Mouse (Mus musculus): ENCODE data around the gene Smok2a.
"Not testable (repeated sequence)": the region's sequence is repeated elsewhere in the genome, so short reads cannot be mapped to it uniquely, and the experiment has no call there.

Gene Smok2a

DNA sequence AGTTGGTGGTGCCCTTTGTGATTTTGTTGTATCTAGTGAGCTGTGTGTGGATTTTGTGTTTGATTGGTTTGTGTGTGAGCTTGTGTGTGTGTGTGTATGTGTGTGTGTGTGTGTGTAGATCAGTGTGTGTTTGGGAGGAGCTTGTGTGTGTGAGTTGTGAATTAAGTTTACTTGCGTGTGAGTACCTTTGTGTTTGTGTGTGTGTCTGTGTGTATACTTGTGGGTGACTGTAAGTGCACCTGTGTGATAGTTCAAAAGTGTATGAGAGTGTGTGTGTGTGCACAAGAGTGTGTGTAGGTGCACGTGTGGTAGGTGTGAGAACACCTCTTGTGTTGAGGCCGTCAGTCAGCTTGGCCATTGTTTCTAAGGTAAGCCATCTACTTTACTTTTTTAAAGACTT is at the start of gene Smok2a:
Gene Smok2a, plus strand, starts transcription at position 301 of the 400 bp plus-strand sequence.
- DNase-seq (ENCODE audit: low read depth, low spot score) = no peak

DNA sequence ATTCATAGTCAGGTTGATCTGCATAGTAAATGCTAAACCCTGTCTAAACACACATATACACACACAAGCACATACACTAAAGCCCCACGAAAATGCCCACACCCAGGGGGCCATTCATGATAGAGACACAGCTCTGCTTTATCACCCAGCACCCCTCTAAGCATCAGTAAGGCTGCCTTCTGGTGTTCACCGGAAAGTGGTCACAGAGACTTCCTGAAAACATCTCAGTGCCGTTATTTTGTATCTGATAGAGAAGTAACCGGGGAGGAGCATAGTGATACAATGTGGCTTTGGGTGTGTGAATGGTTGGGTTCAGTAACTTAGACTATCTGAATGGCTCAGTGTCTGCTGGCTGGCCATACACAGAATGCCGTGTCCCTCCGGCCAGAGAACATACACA is 47.4 kb upstream of the Smok2a start:
- DNase-seq (ENCODE audit: low read depth, low spot score) = not testable (repeated sequence)

DNA sequence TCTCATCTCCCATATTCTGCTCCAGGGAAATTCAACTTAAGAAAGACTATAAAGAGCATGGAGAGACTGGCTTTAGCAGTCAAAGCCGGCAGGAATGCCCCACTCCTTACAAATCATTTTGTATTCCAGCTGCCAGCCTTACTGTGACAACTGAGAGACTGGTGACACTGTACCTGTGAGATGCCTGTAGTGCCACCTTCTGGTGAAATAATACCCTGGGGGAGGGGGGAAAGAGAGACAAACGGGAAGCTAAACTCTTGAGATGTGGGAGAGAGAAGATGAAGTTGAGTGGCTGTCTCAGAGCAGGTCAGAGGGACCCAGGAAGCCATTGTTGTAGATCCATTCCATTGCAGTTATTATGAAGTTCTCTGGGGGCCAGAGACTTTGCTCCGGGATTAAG is 47.0 kb upstream of the Smok2a start:
- not testable (repeated sequence) for DNase-seq (ENCODE audit: low read depth, low spot score)

DNA sequence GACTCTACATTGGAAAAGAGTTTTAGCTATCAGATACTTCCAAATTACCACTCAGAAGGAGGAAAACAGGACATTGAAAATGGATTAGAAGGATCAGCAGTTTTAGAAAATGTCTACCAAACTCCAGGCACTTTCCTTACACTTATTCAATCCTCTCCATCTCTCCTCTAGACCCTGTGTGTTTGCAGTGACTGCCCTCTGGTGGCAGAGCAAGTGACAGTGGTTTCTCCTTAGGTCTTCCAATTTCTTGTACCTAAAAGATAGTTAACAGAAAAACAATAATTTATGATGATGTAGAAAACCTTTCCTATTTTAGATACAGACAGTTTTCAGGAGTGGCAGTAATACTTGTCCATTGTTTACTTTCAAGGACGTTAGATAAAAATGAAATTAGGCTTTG is 45.4 kb upstream of the Smok2a start:
- not testable (repeated sequence) for DNase-seq (ENCODE audit: low read depth, low spot score)

DNA sequence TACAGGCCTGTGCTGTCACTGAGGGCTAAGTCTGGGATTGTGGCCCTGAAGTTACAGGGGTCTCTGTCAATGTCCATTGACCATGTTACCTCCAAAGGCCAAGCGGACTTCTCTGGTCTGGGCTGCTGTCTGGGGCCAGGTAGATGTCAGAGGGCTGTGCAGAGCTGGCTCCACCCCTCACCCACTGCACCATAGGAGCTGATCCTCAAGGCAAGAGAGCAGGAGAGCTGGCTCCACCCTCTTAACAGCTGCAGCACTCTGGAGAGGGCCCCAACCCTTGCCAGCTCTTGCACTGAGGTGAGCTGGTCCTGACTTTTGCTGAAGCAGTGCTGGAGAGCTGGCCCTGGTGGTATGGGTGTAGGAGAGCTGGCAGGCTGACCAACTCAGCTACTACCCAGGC is 43.2 kb upstream of the Smok2a start:
- DNase-seq (ENCODE audit: low read depth, low spot score) = not testable (repeated sequence)

DNA sequence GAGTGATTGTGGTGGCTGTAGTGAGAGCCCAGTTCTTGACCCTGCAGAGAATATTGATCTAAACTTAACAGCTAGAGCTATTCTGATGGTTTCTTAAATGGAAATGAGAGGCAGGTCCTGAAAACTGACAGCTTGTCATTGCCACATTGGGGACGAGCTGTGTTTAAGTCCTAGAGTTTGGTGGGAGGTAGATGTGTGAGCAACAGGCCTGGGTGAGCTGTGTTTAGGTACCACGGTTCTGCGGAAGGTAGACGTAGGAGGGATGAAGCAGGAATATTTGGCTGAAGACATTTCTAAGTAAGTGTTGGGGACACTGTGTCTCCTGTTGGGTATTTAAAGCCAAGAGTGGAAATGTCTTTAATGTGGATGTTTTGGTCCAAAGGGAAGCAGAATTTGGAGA is 42.0 kb upstream of the Smok2a start:
- DNase-seq (ENCODE audit: low read depth, low spot score) = not testable (repeated sequence)

DNA sequence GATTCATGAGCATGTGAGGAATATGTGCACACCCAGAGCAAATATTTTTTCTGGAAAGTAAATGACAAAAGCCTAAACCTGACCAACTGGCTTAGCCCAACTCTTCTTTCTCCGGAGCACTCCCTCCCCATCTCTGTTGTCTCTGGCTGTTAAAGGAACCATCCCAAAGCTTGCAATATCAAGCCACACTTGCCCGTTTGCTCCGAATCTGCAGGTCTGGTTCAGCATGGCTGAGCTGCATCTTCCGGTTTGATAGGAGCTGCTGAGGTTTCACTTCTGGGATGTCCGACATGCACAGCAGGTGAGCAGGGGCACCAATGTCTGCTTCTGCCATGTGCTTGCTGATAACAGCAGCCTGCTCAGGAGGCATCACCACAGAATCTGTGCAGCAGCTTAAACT is 40.5 kb upstream of the Smok2a start:
- not testable (repeated sequence) for DNase-seq (ENCODE audit: low read depth, low spot score)

DNA sequence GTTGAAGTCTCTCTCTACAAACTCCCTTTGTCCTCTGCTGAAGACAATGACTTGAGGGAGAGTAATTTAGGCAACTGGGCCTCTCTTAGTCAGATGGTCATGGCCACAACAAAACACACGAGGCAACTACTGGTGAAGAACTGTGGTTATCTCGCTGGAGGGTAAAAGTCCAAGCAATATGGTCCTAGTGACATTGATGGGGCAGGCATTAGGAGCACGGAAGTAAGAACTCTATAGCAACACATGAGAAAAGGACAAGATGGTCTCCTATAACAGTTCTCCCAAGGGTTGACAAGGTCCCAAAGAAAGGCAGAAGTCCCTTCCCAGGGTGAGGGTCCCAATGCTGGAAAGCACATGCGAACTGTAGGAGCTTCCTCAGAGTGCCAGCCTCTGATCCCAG is 38.3 kb upstream of the Smok2a start:
- DNase-seq (ENCODE audit: low read depth, low spot score) = not testable (repeated sequence)

DNA sequence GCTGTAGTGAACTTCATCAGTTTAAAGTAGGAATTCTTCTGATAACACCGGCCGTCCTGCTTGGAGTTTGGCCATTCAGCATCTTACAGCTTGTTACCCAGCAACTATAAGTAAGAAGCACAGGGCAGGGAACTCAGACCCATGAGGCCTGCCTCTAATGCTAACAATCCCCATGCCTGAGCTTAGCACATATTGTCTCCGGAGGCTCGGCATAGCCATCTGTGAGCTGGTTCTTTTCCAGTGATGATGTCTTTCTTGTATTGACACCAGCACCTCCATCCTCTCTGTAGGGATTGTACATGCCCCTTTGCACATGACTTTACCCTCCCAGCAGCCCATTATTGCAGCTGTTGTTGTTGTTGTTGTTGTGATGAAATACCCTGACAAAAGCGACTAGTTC is 36.5 kb upstream of the Smok2a start:
- DNase-seq (ENCODE audit: low read depth, low spot score) = not testable (repeated sequence)

DNA sequence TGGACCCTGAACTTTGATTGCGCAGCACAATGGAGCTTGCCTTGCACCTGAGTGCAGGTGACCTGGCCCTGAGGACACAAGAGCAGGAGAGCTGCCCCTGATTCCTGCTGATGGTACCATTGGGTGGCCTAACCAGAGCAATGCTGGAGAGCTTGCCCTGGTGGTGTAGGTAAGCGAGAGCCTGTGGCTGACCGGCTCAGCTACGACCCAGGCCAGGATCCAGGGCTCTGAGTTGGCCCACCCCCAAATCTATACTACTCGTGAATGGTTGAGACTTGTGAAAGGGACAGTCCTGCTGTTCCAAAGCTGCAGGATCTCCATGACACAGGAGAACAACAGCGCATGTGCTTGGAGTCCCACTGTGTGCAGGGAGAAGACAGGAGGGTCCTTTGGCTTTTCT is 34.4 kb upstream of the Smok2a start:
- DNase-seq (ENCODE audit: low read depth, low spot score) = not testable (repeated sequence)

DNA sequence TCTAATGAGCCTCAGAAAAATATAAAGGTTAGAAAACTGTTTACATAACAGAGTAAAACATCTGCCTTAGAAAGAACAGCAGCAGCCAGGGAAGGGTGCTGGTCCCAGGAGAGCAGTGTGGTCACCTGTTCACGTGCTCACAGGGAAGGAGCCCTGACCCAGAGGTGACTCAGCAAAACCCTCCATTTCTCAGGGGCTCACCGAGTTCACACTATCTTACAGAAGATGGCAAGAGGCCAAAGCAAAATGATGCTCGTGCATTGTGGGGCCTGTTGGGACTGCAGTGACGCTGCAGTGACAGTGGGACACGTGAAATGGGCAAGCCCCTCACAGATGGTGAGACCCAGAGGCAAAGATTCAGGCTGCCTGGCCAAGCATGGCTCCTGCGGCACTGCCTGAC is 33.4 kb upstream of the Smok2a start:
- DNase-seq (ENCODE audit: low read depth, low spot score) = not testable (repeated sequence)

DNA sequence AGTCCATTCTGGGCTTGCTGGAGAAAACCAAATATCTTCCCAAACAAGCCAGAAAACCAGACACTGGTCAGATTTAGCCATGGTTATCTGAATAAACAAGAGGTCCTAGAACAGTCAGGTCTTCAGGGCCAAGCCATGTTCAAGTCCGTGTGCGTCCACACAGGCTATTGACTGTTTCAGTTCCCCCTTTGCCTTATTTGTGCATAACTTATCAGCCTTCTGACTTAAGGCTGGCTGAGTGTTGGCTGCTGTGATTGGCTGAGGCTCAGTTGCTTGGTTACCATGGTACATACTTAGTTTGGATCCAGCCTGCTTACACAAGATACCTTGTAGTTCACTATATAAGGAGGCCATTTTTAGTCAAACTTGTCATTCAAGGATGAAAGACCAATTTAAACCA is 32.1 kb upstream of the Smok2a start:
- not testable (repeated sequence) for DNase-seq (ENCODE audit: low read depth, low spot score)

DNA sequence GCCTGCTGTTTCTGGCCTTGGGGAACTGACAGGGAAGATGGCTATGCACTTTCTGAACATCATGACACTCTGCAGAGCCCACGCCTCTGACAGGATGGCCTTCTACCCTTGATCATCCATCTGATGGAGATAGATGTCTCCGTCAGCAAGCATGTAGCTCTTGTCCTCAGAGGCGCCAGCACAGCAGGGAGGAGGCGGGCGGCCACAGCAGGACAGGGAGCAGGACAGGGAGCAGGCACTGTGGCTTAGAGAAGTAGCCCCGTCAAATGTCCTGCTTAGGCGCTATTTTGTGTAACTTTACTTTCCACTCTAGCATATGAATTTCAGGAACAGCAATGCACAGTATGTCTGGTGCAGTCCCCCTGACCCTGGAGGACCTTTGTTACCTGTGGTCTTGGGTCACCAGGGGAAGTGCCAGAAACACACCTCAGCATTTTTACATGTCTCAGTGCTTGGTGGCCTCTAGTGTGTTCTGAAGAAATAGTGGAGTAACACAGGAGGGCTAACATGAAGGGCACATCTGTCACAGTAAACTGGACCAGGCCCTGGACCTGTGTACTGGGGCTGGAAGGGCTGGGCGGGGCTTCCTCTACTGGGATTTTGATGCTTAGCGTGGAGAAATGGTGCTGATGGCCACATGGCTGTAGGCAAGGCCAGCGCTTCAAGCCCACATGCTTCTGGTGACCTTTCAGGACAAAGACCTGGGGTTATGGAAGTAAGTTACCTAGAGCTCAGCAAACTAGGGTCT is 30.0 kb upstream of the Smok2a start:
- not testable (repeated sequence) for DNase-seq (ENCODE audit: low read depth, low spot score)

DNA sequence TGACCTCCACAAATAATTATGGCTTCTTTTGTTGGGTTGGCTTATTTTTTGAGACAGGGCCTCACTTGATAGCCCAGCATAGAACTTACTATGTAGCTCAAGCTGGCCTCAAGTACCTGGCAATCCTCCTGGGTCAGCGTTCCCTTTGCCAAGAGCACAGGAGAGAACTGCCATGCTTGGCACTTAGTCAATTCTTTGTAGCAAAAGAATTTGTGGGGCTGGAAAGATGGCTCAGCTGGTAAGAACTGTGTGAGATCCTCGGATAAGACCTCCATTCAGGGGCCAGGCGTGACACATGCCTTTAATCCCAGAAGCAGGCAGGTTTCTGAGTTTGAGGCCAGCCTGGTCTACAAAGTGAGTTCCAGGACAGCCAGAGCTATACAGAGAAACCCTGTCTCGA is 24.5 kb upstream of the Smok2a start:
- DNase-seq (ENCODE audit: low read depth, low spot score) = not testable (repeated sequence)

DNA sequence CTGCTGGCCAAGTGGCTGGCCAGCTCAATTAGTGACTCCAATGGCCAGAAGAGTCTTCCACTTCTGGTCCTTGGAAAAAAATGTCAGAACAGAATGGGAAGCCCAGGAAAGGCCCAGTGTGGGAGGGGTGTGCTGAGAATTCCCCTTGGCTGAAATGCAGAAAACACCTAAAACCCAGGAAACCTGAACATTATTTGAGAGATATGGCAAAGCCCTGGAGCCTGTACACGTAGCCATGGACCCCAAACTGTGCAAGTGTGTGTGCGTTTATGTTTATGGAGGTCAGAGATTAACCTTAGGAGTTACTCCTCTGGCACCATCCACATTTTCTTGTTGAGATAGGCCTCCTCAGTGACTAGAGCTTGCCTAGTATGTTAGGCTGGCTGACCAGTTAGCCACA is 22.2 kb upstream of the Smok2a start:
- DNase-seq (ENCODE audit: low read depth, low spot score) = not testable (repeated sequence)

DNA sequence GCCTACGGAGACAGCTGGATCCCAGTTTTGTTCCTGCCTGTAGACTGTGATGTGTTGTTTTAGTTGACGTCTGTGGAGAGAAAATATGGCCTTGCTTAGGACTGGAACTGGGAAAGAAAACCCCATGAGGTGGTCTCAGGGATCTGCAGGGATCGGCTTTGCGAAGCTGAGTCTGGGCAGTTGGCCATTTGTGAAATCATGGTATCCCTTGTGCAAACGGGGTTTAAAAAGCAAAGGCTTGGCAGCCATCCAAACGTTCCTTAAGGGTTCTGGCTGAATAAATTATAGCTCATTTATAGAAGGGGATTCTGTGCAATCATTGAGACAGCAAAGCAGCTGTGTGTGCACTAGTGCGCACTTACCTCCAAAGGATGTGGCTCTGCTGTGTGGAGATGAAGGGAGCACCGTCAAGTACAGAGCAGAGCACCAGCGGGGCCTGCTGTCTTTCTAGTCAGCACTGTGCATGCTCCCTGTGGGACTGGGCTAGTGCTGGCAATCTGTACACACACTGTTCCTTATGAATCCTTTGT is 21.0 kb upstream of the Smok2a start:
- DNase-seq (ENCODE audit: low read depth, low spot score) = not testable (repeated sequence)

DNA sequence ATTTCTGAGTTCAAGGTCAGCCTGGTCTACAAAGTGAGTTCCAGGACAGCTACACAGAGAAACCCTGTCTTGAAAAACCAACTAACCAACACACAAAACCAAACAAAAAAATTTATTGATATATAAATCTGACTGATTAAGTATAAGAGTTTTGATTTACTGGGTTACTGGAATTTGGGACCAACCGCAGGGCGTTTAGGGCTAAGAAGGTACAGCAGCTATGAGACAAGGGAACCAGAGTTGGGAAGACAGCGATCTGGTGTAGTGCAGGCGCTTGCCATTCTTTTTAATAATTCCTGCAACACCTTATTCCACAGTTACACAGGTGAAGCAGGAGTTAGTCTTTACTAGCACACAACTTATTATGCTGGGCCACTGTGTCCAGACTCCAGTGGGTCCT is 19.4 kb upstream of the Smok2a start:
- not testable (repeated sequence) for DNase-seq (ENCODE audit: low read depth, low spot score)

DNA sequence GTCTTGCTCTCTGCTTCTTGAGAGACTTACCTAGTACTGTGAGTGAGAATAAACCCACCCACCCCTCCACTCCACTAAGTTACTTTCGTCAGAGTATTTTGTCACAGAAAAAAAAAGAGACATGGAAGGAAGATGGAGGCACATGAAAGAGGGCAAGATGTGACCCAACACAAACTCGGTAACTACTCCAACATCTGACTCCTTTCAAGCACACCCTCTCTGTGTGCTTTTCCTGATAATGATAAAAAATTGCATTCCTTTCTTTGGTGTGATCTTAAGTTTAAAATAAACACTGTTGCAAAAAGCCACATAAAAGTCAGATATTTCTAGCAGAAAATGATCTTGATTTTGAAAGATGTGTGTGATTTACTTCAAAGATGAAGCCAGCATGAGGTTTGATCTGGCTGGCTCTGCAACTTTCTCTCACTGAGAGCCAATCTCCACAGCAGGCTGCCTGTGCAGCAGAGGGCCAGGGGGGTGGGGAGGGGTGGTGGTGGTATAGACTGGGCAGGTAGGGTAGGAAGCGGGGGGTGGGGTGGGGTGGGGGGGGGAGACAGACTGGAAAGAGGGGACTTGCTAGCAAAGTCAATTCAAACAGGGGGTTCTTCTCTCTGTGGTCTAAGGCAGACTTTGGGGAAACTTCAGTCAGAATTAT is 18.4 kb upstream of the Smok2a start:
- not testable (repeated sequence) for DNase-seq (ENCODE audit: low read depth, low spot score)

DNA sequence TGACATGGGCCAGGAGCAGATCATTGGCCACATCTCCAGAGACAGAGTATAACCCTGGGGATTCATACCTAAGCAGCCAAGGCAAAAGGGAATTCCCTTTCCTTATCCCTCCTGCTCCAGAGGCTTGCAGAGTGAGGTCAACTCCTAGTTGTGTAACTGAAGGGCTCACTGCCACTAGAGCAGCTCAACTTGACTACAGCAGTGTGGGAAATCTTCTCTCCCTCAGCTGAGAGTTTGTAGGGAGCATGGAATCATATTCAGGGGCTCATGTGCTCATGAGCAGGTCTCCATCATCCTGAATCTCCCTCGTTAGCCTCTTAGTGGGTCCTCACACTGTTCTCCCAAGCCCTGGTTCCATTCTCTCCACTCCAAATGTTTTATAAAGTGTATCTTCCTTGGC is 15.7 kb upstream of the Smok2a start:
- DNase-seq (ENCODE audit: low read depth, low spot score) = not testable (repeated sequence)

DNA sequence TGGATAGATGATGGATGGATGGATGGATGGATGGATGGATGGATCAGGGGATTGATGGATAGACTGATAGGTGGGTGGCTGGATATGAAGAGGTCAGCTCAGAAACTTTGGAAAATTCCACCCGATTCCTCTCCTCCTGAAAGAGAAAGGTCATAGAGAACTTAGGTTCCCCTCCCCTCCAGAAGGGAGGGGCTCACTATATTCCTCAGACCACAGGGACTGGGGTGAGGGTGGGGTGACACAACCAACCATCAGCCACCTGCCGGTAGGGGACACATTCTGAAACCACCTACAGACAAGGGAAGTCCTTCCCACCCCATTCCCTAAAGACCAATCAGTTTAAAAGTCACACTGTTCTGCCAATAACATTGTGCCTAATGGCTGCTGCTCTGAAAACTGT is 14.5 kb upstream of the Smok2a start:
- no peak for DNase-seq (ENCODE audit: low read depth, low spot score)

DNA sequence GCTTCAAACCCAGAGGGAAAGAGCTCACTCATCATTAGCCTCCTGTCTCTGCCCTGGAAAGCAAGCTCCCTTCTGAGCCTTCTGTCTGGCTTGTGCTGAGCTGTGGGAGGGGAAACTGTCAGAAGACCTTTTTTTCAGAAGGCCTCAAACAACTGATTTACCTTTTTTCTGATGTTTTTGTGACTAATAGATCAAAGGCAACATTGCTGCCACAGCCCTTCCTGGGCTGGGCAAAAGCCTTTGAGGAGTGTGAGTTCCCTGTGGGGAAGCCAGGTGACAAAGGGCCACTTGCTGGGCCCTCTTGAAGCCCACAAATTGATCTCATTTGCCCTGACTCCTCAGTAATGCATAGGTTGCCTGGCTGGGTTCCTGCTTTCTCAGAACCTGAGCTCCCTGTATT is 12.5 kb upstream of the Smok2a start:
- not testable (repeated sequence) for DNase-seq (ENCODE audit: low read depth, low spot score)

DNA sequence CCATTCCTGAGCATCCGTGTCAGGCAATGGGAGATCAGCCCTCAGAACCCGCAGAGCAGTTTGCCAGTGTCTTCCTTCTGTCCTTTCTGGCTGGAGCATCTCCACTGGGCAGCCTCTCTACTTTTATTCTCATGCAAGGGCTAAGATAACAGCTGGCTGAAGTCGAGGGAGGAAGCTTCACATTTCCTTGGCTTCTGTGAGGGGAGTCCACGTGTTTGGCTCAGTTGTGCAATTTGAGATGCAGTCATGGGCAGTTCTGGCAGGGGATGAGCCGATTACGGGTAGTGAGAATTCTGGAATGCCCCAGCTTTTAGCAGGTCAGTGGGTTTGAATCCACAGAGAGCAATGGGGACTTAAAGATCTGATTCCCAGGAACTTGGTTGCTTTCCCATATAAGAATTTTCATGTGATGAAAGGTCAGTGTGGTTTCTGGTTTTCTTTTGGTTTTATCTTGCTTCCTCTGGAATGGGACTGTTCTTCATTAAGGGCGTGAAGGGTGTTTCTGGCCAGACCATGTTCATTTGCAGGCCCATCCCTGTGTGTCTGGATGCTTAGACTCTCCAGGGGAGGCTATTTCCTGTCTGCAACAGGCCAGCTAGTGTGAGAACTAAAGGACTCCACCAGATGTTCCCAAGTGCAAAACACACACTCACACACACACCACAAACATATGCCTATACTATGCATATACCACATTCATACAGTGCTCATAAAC is 8.7 kb upstream of the Smok2a start:
- no peak for DNase-seq (ENCODE audit: low read depth, low spot score)
